Mouse (Mus musculus): ENCODE data around the gene Zfp1.

Gene Zfp1

GRCm38 (mm10) chr8:111643264-111644141, at the start of gene Zfp1:
Zfp1 (plus strand) TSS chr8:111643401.
- peak; percentile 86 to 92 for DNase-seq

GRCm38 (mm10) chr8:111594044-111594840, 49.0 kb upstream of the Zfp1 start:
- DNase-seq = peak in 1 of 2 experiments; percentile 45

GRCm38 (mm10) chr8:111594951-111595350, 48.2 kb upstream of the Zfp1 start:
- DNase-seq = no peak

GRCm38 (mm10) chr8:111595712-111596484, 47.3 kb upstream of the Zfp1 start:
- DNase-seq = peak; percentile 88 to 95

- DNase-seq = no peak
Observed at GRCm38 (mm10) chr8:111596485-111596821, 46.7 kb upstream of the Zfp1 start.

- DNase-seq = no peak
Observed at GRCm38 (mm10) chr8:111597310-111597709, 45.9 kb upstream of the Zfp1 start.

GRCm38 (mm10) chr8:111599707-111600444, 43.3 kb upstream of the Zfp1 start:
- no peak for DNase-seq

GRCm38 (mm10) chr8:111602050-111602449, 41.2 kb upstream of the Zfp1 start:
- DNase-seq = no peak

GRCm38 (mm10) chr8:111604986-111605385, 38.2 kb upstream of the Zfp1 start:
- no peak for DNase-seq

GRCm38 (mm10) chr8:111606961-111607360, 36.2 kb upstream of the Zfp1 start:
- no peak for DNase-seq

GRCm38 (mm10) chr8:111607414-111607813, 35.8 kb upstream of the Zfp1 start:
- no peak for DNase-seq

GRCm38 (mm10) chr8:111613181-111613580, 30.0 kb upstream of the Zfp1 start:
- DNase-seq = no peak

GRCm38 (mm10) chr8:111614786-111615701, 28.2 kb upstream of the Zfp1 start:
- no peak for DNase-seq

- no peak for DNase-seq
Observed at GRCm38 (mm10) chr8:111617812-111618211, 25.4 kb upstream of the Zfp1 start.

- DNase-seq = no peak
Observed at GRCm38 (mm10) chr8:111618273-111618672, 24.9 kb upstream of the Zfp1 start.

GRCm38 (mm10) chr8:111619936-111620335, 23.3 kb upstream of the Zfp1 start:
- DNase-seq = no peak

GRCm38 (mm10) chr8:111622104-111622503, 21.1 kb upstream of the Zfp1 start:
- DNase-seq = no peak

- no peak for DNase-seq
Observed at GRCm38 (mm10) chr8:111622553-111622952, 20.6 kb upstream of the Zfp1 start.

GRCm38 (mm10) chr8:111624081-111624852, 18.9 kb upstream of the Zfp1 start:
- peak in 1 of 2 experiments; percentile 32 for DNase-seq

GRCm38 (mm10) chr8:111624853-111625221, 18.4 kb upstream of the Zfp1 start:
- peak; percentile 42 to 62 for DNase-seq

Measured in thymus, adult 18-20 months (tissue).